Mouse (Mus musculus) layer of hippocampus, postnatal 10 days (tissue): Measurements from ENCODE around the gene Slc2a1. TPM values are rescaled to one million over a fixed set of nuclear protein-coding genes. Genes with fewer than 3 reads are reported as not detected.

ENCODE experiments used
- DNase-seq, 2 experiments: peaks; one replicate each; pipeline ENCODE4 v3.0.0; 2021; ENCODE audit warnings: low spot score in 2 of 2
- microRNA-seq, 2 experiments: library from miRNA; unstranded; fragments of <30 nt; microRNA quantifications; one replicate each; pipeline ENCODE4 v1.2.0; 2021
- total RNA-seq, 2 experiments: library from RNA; stranded (reverse); gene quantifications; 2 replicates each; pipeline ENCODE4 v1.2.3; 2021

Gene Slc2a1
- total RNA-seq, 2 experiments from 2014 or later = 53.4 to 60.4 TPM

- DNase-seq = no peak
These were observed 69.2 kb downstream of the Slc2a1 start for GRCm38 (mm10) chr4:119177702-119178101.

GRCm38 (mm10) chr4:119178331-119178730, 69.8 kb downstream of the Slc2a1 start:
- no peak for DNase-seq

GRCm38 (mm10) chr4:119180133-119180707, 71.7 kb downstream of the Slc2a1 start:
- no peak for DNase-seq

- DNase-seq = no peak
These were observed 72.9 kb downstream of the Slc2a1 start for GRCm38 (mm10) chr4:119181456-119181855.

GRCm38 (mm10) chr4:119183525-119183924, 75.0 kb downstream of the Slc2a1 start:
- no peak for DNase-seq

GRCm38 (mm10) chr4:119185771-119186170, 77.3 kb downstream of the Slc2a1 start:
- DNase-seq = no peak

Small RNAs within 50 kb of the gene (microRNA-seq; reads per million reads assigned to microRNA genes)
- 0 reads per million in 2 experiments for gene Mir1957a

Other genes starting within 250 kb of the Slc2a1 start
- gene Olfr1331, start 244.1 kb upstream of the Slc2a1 start, total RNA-seq = not detected
- gene Olfr1330, start 220.1 kb upstream of the Slc2a1 start, total RNA-seq = not detected
- not detected for gene Olfr1329, start 191.2 kb upstream of the Slc2a1 start, total RNA-seq
- not detected for gene Olfr1328, start 170.1 kb upstream of the Slc2a1 start, total RNA-seq
- gene Lao1, start 147.1 kb upstream of the Slc2a1 start, total RNA-seq = 1 to 10 TPM in 1 of 2 experiments, under 1 TPM in 1; 0.46 to 1.1 TPM
- gene Zfp691, start 65.5 kb downstream of the Slc2a1 start, total RNA-seq = 1 to 10 TPM; 6.2 to 7.7 TPM
- gene Ermap, start 81.3 kb downstream of the Slc2a1 start, total RNA-seq = under 1 TPM; 0.30 to 0.78 TPM
- gene Svbp, start 86.6 kb downstream of the Slc2a1 start, total RNA-seq = 10 to 100 TPM; 33.6 to 36.7 TPM
- not detected for gene Tmem269, start 109.5 kb downstream of the Slc2a1 start, total RNA-seq
- gene AU022252, start 124.0 kb downstream of the Slc2a1 start, total RNA-seq = 10 to 100 TPM; 32.0 to 39.1 TPM
- 10 to 100 TPM in 1 of 2 experiments, 1 to 10 TPM in 1; 10.0 to 10.3 TPM for gene P3h1, start 124.2 kb downstream of the Slc2a1 start, total RNA-seq
- 1 to 10 TPM in 1 of 2 experiments, under 1 TPM in 1; 0.41 to 1.1 TPM for gene Cldn19, start 146.7 kb downstream of the Slc2a1 start, total RNA-seq
- gene Ybx1, start 185.9 kb downstream of the Slc2a1 start, total RNA-seq = 100 to 1,000 TPM; 798 to 928 TPM
- 10 to 100 TPM; 23.0 to 26.7 TPM for gene Ppih, start 211.8 kb downstream of the Slc2a1 start, total RNA-seq